Mouse (Mus musculus): ENCODE measurements at regions not wholly inside any gene's neighbourhood (a gene's known extent, or its start where the extent isn't known, plus 50 kb on each side); places are given as distances from the start of the nearest gene placed in this dataset.

- TF ChIP-seq FLI1 (IDR thresholded peaks at IDR 0.05; ENCODE audit: low read length) = no peak
- TF ChIP-seq GATA1 (IDR thresholded peaks at IDR 0.05; ENCODE audit: borderline replicate concordance, low read length) = no peak
Measured at GRCm38 (mm10) chr10:96515164-96515922, 101.5 kb upstream of the Btg1 start.

Data from megakaryocyte, embryonic 14.5 days (primary cell).